Mouse (Mus musculus): ENCODE measurements around the gene Hbs1l.
A peak's percentile ranks its signal among the peaks of the same experiment; 100 is the strongest.

Hbs1l gene

GRCm38 (mm10) chr10:21304672-21305632 lies 9.2 kb downstream of the Hbs1l start:
- DNase-seq (ENCODE audit: low spot score), result no peak

DNA sequence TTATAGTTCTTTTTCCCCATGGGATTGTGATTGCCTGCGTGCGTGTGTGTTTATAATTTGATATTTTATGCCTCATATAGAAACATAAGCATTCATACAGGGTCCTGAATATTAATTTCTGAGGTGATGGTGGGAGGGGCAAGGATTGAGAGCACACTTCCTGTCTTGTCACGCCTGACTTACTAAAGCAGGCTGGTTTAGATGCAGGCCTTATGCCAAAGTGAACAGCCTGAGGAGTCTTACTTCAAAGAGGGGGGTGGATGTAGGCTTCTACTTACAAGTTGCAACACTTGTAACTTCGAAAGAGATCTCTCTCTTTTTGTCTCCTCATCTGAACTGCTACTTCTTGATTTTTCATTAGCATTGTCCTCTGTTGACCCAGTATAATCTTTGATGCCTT lies 18.0 kb downstream of the Hbs1l start:
- DNase-seq (ENCODE audit: low spot score), result no peak

GRCm38 (mm10) chr10:21316123-21316522 lies 20.3 kb downstream of the Hbs1l start:
- DNase-seq (ENCODE audit: low spot score), result no peak

GRCm38 (mm10) chr10:21318250-21318649 lies 22.5 kb downstream of the Hbs1l start:
- DNase-seq (ENCODE audit: low spot score), result no peak

DNA sequence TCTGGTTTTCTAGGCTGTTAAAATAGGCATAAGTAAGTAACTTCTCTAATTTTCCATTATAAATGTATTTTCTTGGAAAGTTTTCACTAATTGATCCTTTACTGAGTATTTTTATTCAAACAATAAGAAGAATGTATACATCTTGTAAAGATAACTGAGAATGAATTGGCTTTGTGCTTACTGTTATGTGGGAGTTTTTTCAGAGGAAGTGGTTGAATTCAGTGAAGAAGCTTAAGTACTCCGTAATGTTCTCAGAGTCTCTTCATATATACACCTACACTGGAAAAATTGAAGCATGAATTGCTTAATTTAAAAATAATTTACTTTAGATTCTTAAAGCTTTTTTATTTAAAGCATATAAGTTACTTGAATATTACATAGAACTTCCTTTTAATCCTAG lies 23.2 kb downstream of the Hbs1l start:
- DNase-seq (ENCODE audit: low spot score), result no peak

DNA sequence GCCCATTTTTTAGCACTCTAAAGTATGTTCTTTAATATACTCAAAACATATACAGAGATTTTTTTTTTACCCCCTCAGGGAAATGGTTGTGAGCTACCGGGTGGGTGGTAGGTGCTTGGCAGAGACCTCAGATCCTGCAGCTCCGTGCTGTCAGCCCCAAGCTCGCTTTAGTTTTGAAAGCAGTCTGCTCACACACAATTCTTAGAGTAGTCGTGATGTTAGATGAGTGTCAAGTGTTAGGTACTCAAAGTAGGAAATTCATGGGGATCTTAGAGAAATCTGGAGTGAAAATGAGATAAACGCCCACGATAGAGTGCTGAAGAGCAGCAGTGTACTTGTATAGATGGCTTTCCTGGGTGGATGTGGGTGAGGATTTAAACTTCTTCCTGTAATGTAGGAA lies 24.8 kb downstream of the Hbs1l start:
- no peak for DNase-seq (ENCODE audit: low spot score)

GRCm38 (mm10) chr10:21326352-21326751 lies 30.6 kb downstream of the Hbs1l start:
- no peak for DNase-seq (ENCODE audit: low spot score)

DNA sequence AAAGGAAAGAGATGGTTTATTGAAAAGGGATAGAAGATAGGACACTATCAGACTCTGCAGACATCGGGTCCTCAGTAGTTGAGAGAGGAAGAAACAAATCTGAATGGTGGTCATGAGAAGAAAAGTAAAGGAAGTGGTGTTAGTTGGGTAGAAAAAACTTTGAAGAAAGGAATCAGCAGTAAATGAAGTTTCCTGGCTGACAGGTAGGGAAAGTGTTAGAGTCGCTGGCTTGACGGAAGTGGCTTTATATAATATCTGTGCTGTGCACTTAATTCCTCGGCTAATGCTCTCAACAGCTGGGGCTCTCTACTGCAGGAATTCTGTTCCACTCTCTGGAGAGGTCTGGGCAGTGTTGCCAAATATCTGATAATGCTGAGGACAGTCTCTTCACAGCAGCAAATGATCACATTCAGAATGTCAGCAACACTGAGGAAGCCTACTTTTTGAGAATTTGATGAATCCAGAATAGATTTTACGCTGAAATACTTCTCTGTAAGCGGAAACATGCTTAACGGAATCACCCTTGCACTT lies 31.9 kb downstream of the Hbs1l start:
- DNase-seq (ENCODE audit: low spot score), result no peak

- DNase-seq (ENCODE audit: low spot score), result peak; percentile 29
Observed at GRCm38 (mm10) chr10:21334349-21335105, 38.7 kb downstream of the Hbs1l start.

GRCm38 (mm10) chr10:21335534-21335933 lies 39.8 kb downstream of the Hbs1l start:
- peak; percentile 22 for DNase-seq (ENCODE audit: low spot score)

GRCm38 (mm10) chr10:21337191-21337590 lies 41.4 kb downstream of the Hbs1l start:
- DNase-seq (ENCODE audit: low spot score), result peak; percentile 18

DNA sequence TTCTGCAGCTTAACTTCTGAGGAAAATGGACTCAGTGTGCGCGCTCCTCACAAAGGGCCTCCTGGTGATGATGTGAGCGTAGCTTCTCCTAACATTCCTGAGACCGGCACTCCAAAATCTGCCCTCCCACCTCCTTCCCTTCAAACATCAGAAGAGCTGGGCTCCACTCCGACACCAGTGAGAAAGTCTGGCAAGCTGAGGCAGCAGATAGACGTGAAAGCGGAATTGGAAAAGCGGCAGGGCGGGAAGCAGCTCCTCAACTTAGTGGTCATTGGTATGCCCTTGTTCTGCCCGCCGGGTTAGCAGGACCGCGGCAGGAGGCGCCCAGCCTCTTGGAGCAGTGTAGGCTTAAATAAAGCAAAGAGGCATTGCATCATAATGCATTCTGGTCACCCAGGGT lies 45.9 kb downstream of the Hbs1l start:
- no peak for DNase-seq (ENCODE audit: low spot score)

DNA sequence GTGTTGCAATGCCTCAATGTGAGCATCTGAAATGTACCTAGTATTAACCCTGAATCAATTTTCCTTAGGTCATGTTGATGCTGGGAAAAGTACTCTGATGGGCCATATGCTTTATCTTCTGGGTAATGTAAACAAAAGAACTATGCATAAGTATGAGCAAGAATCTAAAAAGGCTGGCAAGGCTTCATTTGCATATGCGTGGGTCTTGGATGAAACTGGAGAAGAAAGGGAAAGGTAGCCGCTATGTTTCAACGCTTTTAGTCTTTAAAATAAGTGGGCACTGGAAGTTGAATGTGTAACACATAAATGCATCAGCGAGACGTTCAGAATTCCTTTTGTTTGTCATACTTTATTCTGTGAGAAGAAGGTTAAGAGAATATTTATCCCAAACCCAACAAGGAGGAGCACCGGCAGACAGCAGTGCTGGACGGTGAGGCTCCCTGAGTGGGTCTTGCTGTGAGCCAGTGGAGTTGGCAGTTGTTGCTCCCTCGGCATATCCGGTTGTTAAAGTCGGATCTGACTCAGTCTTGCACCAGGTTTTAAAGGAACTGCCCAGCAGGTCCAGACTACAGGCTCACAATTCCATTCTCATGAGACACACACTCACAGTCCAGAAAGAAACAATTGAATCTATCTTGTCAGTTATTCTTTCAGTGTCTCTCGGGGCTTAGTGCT lies 46.7 kb downstream of the Hbs1l start:
- no peak for DNase-seq (ENCODE audit: low spot score)

DNA sequence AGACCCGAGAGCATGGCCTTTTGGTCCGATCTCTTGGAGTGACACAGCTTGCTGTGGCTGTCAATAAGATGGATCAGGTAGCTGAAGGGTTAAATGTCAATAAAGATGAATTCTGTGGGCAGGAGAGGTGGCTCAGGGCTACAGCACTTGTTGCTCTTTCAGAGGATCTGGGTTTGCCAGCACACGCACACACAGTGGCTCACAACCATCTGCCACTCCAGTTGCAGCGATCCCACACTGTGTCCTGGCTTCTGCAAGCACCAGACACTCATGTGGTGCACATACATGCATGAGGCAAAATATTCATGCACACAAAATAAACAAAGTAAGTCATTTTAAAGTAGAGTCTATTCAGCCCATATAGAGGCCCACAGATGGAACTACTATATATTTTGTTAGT lies 51.6 kb downstream of the Hbs1l start:
- no peak for DNase-seq (ENCODE audit: low spot score)

DNA sequence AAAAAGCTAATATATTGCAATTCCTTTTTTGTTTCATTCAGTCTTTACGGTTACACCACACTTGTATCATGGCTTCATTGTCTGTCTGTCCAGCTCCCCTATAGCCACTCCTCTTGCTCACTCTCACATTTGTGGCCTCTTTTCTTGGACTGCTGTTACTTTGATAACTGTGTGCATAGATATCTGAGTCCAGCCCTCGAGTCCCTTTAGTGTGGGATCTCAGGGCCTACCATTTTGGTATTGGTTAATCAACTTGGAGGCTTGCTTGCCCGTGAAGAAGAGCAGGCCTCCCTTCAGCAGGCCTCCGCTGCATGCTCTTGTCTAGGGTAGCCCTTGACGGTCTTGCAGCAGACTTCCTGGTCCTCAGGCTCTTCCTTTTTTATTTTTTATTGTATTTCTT lies 53.7 kb downstream of the Hbs1l start:
- no peak for DNase-seq (ENCODE audit: low spot score)

- no peak for DNase-seq (ENCODE audit: low spot score)
Observed at GRCm38 (mm10) chr10:21349946-21350345, 54.2 kb downstream of the Hbs1l start.

GRCm38 (mm10) chr10:21350531-21351515 lies 55.0 kb downstream of the Hbs1l start:
- no peak for DNase-seq (ENCODE audit: low spot score)

- DNase-seq (ENCODE audit: low spot score), result no peak
Observed at GRCm38 (mm10) chr10:21351766-21352165, 56.0 kb downstream of the Hbs1l start.

DNA sequence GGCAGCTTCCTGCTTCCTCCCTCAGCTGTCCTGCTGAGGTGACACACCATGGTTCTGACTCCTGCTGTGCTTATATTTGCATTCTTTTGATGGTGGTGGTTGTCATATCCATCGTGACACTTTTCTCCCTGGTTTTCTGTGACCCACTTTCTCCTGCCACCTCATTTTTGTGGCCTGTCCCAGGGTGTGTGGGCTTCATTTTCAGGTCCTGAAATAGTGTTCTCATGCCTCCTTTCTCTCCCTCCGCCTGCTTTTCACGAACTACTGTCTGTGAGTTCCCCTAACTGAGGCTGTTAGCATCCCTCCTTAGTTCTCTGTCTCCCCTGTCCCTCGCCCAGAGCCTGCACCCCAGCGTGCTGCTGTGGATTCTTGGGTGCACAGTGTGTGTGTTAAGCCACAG lies 58.1 kb downstream of the Hbs1l start:
- DNase-seq (ENCODE audit: low spot score), result no peak

GRCm38 (mm10) chr10:21354506-21354905 lies 58.7 kb downstream of the Hbs1l start:
- DNase-seq (ENCODE audit: low spot score), result no peak

DNA sequence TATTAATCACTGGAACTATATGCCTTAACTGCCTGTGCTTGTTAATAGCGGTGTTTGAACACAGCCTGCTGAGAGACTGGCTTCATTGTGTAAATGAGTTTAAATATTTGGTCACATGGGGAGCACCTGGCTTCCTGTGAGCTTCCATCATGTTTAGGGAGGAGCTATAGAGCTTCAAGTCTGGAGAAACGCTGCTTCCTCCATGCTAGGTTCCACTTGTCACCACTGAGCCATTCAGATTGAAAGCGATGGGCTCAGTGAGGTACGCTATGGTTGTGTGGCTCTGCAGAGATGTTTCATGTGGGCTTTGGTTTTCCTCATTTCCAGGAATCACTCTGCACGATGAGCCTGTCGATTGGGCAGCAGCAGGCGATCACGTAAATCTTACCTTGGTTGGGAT lies 62.2 kb downstream of the Hbs1l start:
- DNase-seq (ENCODE audit: low spot score), result no peak
